Mouse (Mus musculus) ES-E14 (cell line): ENCODE measurements around the gene Smim5.

Experiments
- CHD2 ChIP-seq: IDR thresholded peaks from 2 replicates; pipeline ENCODE4 v1.6.1; 2014; ENCODE audit warnings: mild to moderate bottlenecking, low read depth, low read length, inconsistent platforms
- MAFK ChIP-seq: IDR thresholded peaks from 2 replicates; pipeline ENCODE4 v1.6.1; 2014; ENCODE audit warnings: mild to moderate bottlenecking, low read depth, low read length, inconsistent platforms; ENCODE audit not compliant: insufficient read depth
- ZC3H11A ChIP-seq: IDR thresholded peaks from 2 replicates; pipeline ENCODE4 v1.6.1; 2012; ENCODE audit warnings: low read depth, mild to moderate bottlenecking, inconsistent platforms, low read length, borderline replicate concordance

GRCm38 (mm10) chr11:115876438-115876837 is 23.3 kb upstream of the Smim5 start:
- TF ChIP-seq CHD2 (no peak), MAFK (no peak), ZC3H11A (no peak)
